Comparison of ENCODE assay signal across 16 mouse cellular contexts in genomic region chr11:114849572-114849971, GRCm38 (mm10). TPM values are rescaled to one million over a fixed set of nuclear protein-coding genes. Genes with fewer than 3 reads are reported as not detected.
A peak's percentile ranks its signal among the peaks of the same experiment; 100 is the strongest.
DNase-seq lines count a peak whose midpoint lies in the region; ATAC-seq lines count a peak whose summit lies in the region.
"Had no signal": no experiment of that assay in that cellular context is flagged by ENCODE, and none has a peak within 500 bp of the region (broad histone marks: within the 10 kb centered on the region; RNA-seq: fewer than 3 reads in every experiment).

No protein-coding gene starts in this region.

- no peaks in the 10 kb centered on the region for H3K27me3 ChIP-seq in intestine, embryonic 15.5 days (replicated peaks)
- H3K27me3 ChIP-seq in intestine, embryonic 16.5 days (replicated peaks; ENCODE audit: control insufficient read depth, insufficient read depth, low read length) = no peaks in the 10 kb centered on the region
- H3K27me3 ChIP-seq in megakaryocyte, embryonic 14.5 days (replicated peaks) = peaks cover 57% of the 10 kb centered on the region

- H3K4me2 ChIP-seq in intestine, embryonic 15.5 days (replicated peaks) = 0 out of 2 replicates have a peak overlapping the region, but pooled peaks have one; percentile 0
- no peak overlapping the region for H3K4me2 ChIP-seq in intestine, embryonic 16.5 days (ENCODE audit: low read depth, low read length)

- no peak overlapping the region for H3K9ac ChIP-seq in intestine, embryonic 15.5 days
- no peak overlapping the region for H3K9ac ChIP-seq in intestine, embryonic 16.5 days (ENCODE audit: low read depth, low read length)
- H3K9ac ChIP-seq: forebrain, postnatal 0 days; liver, embryonic 14.5 days had no signal

- no peak for ATAC-seq in intestine, embryonic 15.5 days
- ATAC-seq in intestine, embryonic 16.5 days = no peak
- ATAC-seq in megakaryocyte, adult 5-6 weeks (ENCODE audit: poor library complexity, severe bottlenecking) = no peak
- no peak for ATAC-seq in frontal cortex, adult (ENCODE audit: low TSS enrichment)
- ATAC-seq: forebrain, postnatal 0 days; hindbrain, postnatal 0 days had no signal

- H3K9me3 ChIP-seq in intestine, embryonic 15.5 days = no peaks in the 10 kb centered on the region
- H3K9me3 ChIP-seq in intestine, embryonic 16.5 days (ENCODE audit: control insufficient read depth, low read length) = no peaks in the 10 kb centered on the region
- no peaks in the 10 kb centered on the region for H3K9me3 ChIP-seq in megakaryocyte, embryonic 14.5 days

- H3K36me3 ChIP-seq in intestine, embryonic 15.5 days = no peaks in the 10 kb centered on the region
- H3K36me3 ChIP-seq in intestine, embryonic 16.5 days (ENCODE audit: control insufficient read depth, insufficient read depth, low read length) = no peaks in the 10 kb centered on the region
- H3K36me3 ChIP-seq in megakaryocyte, embryonic 14.5 days (replicated peaks; ENCODE audit: low read length) = no peaks in the 10 kb centered on the region

- H3K4me3 ChIP-seq in intestine, embryonic 15.5 days (replicated peaks) = no peak overlapping the region
- H3K4me3 ChIP-seq in intestine, embryonic 16.5 days (ENCODE audit: low read length) = no peak overlapping the region
- peak overlapping the region; percentile 33 for H3K4me3 ChIP-seq in megakaryocyte, embryonic 14.5 days (replicated peaks)

- no peak overlapping the region for H3K27ac ChIP-seq in intestine, embryonic 15.5 days
- H3K27ac ChIP-seq in intestine, embryonic 16.5 days (ENCODE audit: low read length) = no peak overlapping the region
- H3K27ac ChIP-seq: hindbrain, postnatal 0 days; liver, embryonic 14.5 days had no signal

- peak; percentile 47 for DNase-seq in cerebellum, adult 9-11 months
- DNase-seq in cerebellum, adult 18-20 months = no peak
- no peak for DNase-seq in frontal cortex, postnatal 36 days (ENCODE audit: low spot score in 2 of 2)
- DNase-seq: adrenal gland, adult 2 months; forebrain, postnatal 0 days; heart, postnatal 10 days had no signal

- 28% methylated on average over 2 of the region's 2 CpGs for WGBS in intestine, embryonic 15.5 days
- WGBS in intestine, embryonic 16.5 days = 28% methylated on average over 2 of the region's 2 CpGs

- H3K4me1 ChIP-seq in intestine, embryonic 15.5 days (replicated peaks) = peaks cover 23% of the 10 kb centered on the region
- peaks cover 13% of the 10 kb centered on the region for H3K4me1 ChIP-seq in intestine, embryonic 16.5 days (ENCODE audit: control insufficient read depth, insufficient read depth, low read length)
- peaks cover 85% of the 10 kb centered on the region for H3K4me1 ChIP-seq in megakaryocyte, embryonic 14.5 days

RNA-seq across cellular contexts. Expression of gene Gprc5c, which starts 1.4 kb away (rescaled TPM):
- polyA plus RNA-seq in intestine, embryonic 15.5 days (2015; fragmentation: Nextera tagmentation; extraction: Ambion mirVana) = 15.5 and 16.0 TPM in 2 replicates
- 10.5 and 10.9 TPM in 2 replicates for polyA plus RNA-seq in intestine, embryonic 16.5 days (2015; fragmentation: Nextera tagmentation; extraction: Ambion mirVana)
- 3.2 and 4.8 TPM in 2 replicates for polyA plus RNA-seq in megakaryocyte, embryonic 14.5 days (2012; ENCODE audit: insufficient read depth, low replicate concordance)
- 0.04 and 0.32 TPM in 2 replicates for total RNA-seq in megakaryocyte, adult 5-6 weeks (2015)
- total RNA-seq in megakaryocyte, adult 5-6 weeks (2017) = 0.37 and 0.89 TPM in 2 replicates

RNA-seq across cellular contexts. Expression of gene Cd300a, which starts 40.3 kb away (rescaled TPM):
- polyA plus RNA-seq in intestine, embryonic 15.5 days (2015; fragmentation: Nextera tagmentation; extraction: Ambion mirVana) = 1.2 and 2.2 TPM in 2 replicates
- 2.5 and 2.6 TPM in 2 replicates for polyA plus RNA-seq in intestine, embryonic 16.5 days (2015; fragmentation: Nextera tagmentation; extraction: Ambion mirVana)
- polyA plus RNA-seq in megakaryocyte, embryonic 14.5 days (2012; ENCODE audit: insufficient read depth, low replicate concordance) = 3.4 and 3.6 TPM in 2 replicates
- 38.1 and 38.5 TPM in 2 replicates for total RNA-seq in megakaryocyte, adult 5-6 weeks (2015)
- 71.1 and 83.8 TPM in 2 replicates for total RNA-seq in megakaryocyte, adult 5-6 weeks (2017)

RNA-seq across cellular contexts. Expression of gene Gpr142, which starts 50.8 kb away (rescaled TPM):
- 0.21 and 0.51 TPM in 2 replicates for polyA plus RNA-seq in intestine, embryonic 15.5 days (2015; fragmentation: Nextera tagmentation; extraction: Ambion mirVana)
- polyA plus RNA-seq in intestine, embryonic 16.5 days (2015; fragmentation: Nextera tagmentation; extraction: Ambion mirVana) = 0.20 and 0.43 TPM in 2 replicates
- not detected in 2 replicates for polyA plus RNA-seq in megakaryocyte, embryonic 14.5 days (2012; ENCODE audit: insufficient read depth, low replicate concordance)
- total RNA-seq in megakaryocyte, adult 5-6 weeks (2015) = not detected in 2 replicates
- not detected in 2 replicates for total RNA-seq in megakaryocyte, adult 5-6 weeks (2017)
- total RNA-seq: adrenal gland, adult 2 months; forebrain, postnatal 0 days; heart, postnatal 10 days; left cerebral cortex, postnatal 14 days had no signal
- polyA plus RNA-seq: adrenal gland, adult 2 months; forebrain, postnatal 0 days; hindbrain, postnatal 0 days; liver, embryonic 14.5 days; neural tube, embryonic 14.5 days; testis, adult 2 months had no signal

RNA-seq across cellular contexts. Expression of gene Btbd17, which starts 53.8 kb away (rescaled TPM):
- polyA plus RNA-seq in intestine, embryonic 15.5 days (2015; fragmentation: Nextera tagmentation; extraction: Ambion mirVana) = 1.4 and 1.5 TPM in 2 replicates
- 0.71 and 0.87 TPM in 2 replicates for polyA plus RNA-seq in intestine, embryonic 16.5 days (2015; fragmentation: Nextera tagmentation; extraction: Ambion mirVana)
- polyA plus RNA-seq in megakaryocyte, embryonic 14.5 days (2012; ENCODE audit: insufficient read depth, low replicate concordance) = 0.04 TPM in 1 of 2 replicates, not detected in the other
- not detected in 2 replicates for total RNA-seq in megakaryocyte, adult 5-6 weeks (2015)
- not detected in 2 replicates for total RNA-seq in megakaryocyte, adult 5-6 weeks (2017)
- total RNA-seq: adrenal gland, adult 2 months had no signal
- polyA plus RNA-seq: liver, embryonic 14.5 days had no signal
